Mouse (Mus musculus) mature B cell (primary cell): ENCODE measurements around the gene Gamt.

Source experiments
- in situ Hi-C: fragments of 300-500 bp; cut with MboI; formaldehyde crosslinking; loops from 2 replicates; pipeline ENCODE4 v1.14.3; 2019

Gene Gamt

DNA sequence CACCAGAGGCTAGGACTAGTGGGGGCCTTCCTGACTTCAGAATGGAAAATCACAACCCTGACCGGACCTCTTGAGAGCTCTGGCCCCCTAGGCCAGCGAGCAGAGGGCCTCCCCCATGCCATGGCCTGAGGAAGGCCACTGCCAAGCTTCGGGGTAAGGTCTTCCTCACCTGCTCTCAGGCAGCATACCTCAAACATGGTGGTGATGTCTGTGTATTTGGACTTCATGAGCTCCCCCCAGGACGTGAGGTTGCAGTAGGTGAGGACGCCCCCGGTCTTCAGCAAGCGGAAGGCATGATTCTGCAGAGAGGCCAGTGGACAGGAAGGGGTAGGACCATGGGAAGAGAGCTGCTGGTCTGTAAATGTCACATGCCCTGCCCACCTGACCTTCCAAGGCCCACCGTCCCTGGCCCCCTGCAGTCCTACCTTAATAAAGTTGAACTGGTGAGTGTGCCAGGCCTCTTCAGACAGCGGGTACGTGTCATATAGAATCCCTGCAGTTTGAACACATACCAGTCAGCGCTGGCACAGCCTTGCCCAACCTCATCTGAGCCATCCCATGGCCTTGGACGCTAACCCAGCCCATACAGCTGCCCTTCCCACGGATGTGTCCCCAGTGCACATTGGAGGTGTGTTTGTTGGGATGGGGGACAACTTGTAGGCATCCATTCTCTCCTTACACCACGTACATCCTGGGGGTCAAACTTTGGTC, 1.9 kb downstream of the Gamt start:
- in situ Hi-C loops, result no loop called here

DNA sequence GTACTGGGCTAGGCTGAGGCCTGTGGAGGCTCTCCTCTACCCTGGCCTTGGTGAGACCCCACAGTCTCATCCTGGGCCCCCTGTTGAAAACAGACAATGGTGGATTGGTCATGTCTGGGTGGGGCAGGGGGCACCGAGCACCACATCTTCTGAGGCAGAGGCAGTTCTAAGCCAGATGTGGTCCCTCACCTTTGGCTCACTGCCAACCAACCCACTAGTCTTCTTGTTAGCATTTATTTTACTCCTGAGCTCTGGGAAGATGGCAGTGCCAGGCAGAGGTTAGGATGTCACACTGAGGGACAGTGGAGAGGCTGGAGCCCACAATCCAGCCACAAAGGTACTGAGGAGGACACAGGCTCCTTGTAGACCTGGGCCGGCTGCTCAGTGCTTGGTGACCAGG, 2.9 kb downstream of the Gamt start:
- in situ Hi-C loops, result no loop called here

- in situ Hi-C loops, result no loop called here
Observed at GRCm38 (mm10) chr10:80255881-80256535, 4.8 kb downstream of the Gamt start.

- in situ Hi-C loops, result no loop called here
Observed at GRCm38 (mm10) chr10:80254331-80255297, 6.2 kb downstream of the Gamt start.

- in situ Hi-C loops, result no loop called here
Observed at GRCm38 (mm10) chr10:80253551-80253950, 7.3 kb downstream of the Gamt start.

DNA sequence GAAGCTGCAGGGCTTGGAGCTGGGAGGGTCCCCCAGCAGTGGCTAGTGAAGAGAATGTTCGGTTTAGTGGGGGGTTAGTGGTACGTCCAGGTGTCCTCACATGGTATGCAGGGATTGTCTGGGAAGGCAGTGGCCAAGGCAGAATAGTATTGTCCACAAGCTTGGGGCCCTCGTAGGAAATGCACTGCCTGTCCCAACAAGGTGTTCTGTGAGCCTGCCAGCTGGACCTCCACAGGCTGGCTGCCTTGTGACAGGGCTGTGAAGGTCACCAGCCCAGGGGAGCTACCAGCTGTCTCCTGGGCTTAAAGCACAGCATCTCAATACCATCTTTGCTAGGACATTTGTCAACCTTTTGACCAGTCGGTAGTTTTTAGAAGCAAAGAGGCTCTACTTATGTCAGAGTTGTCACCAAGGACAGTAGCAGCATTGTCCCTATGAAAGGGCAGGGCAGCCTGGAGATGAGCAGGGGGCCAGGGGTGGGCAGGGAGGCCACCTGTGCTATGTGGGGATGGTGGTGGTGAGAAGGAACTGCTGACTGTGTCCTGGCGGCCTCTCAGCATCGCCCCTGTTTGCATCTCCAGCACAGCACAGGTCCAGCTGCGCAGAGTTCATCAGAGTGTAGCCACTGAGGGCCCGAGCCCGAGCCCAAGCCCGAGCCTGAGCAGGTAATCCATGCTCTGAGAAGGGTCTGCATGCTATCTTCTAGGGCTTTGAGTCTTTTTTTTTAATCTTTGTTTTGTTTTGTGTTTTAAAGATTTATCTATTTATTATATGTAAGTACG, 8.1 kb downstream of the Gamt start:
- in situ Hi-C loops, result no loop called here

GRCm38 (mm10) chr10:80252011-80252410, 8.8 kb downstream of the Gamt start:
- in situ Hi-C loops, result no loop called here

DNA sequence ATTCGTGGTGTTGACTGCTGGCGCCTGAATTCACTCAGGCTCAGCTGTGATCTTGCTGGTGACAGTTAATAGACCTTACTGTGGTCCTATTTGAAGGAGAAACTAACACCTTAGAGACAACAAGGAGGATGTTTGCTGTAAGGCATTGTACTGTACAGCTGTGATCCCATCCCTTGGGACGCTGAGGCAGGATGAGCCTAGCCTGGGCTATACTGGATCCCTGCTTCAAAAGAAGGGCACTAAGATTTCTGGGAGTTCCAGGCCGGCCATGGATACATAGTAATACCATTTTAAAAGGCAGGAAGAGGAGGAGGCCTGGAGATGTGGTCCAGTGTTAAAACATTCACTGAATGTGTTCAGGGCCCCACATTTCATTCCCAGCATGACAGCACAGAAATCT, 10.2 kb downstream of the Gamt start:
- in situ Hi-C loops, result no loop called here

DNA sequence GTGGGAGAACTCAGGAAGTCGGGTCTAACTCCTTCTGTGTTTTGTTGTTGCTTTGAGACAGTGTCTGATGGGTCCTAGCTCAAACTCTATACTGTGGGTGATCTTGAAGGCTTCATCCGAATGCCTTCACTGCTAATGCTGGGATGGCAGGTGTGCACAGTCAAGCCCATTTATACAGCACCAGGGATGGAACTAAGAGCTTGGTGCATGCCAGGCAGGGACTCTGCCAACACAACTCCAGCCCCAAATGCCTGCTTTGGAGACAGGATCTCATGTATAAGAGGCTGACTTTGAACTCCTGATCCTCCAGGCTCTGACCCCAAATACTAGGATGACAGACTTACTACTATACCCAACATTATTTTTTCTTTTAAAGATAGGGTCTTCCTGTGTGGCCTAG, 10.8 kb downstream of the Gamt start:
- in situ Hi-C loops, result no loop called here

GRCm38 (mm10) chr10:80248971-80249640, 11.7 kb downstream of the Gamt start, which contains the start of gene Ndufs7:
TSS of gene Ndufs7 (plus strand) at chr10:80249121.
- in situ Hi-C loops, result loop anchor here (5.0 kb wide), 1 partner anchor 72 kb away; the partner anchor contains the start of gene Efna2

GRCm38 (mm10) chr10:80248437-80248836, 12.4 kb downstream of the Gamt start:
- in situ Hi-C loops, result loop anchor here (5.0 kb wide), 1 partner anchor 71 kb away; the partner anchor contains the start of gene Efna2

DNA sequence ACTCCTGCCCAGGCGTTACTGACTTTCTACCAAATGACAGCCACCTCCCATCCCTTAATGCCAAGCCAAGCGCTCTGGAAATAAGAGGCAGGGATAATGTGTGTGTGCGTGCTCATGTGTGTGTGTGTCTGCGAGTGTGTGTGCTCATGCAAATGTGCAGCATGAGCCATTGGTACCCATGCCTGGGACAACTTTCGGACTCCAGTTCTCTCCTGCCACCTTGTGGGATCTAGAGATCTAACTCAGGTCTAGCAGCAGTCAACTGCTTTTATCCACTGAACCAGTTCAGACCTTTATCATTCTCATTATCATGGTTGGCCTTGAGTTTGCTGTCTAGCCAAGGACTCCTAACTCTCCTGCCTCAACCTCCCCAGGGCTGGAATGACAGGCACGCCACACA, 13.0 kb downstream of the Gamt start:
- in situ Hi-C loops, result loop anchor here (5.0 kb wide), 1 partner anchor 71 kb away; the partner anchor contains the start of gene Efna2

DNA sequence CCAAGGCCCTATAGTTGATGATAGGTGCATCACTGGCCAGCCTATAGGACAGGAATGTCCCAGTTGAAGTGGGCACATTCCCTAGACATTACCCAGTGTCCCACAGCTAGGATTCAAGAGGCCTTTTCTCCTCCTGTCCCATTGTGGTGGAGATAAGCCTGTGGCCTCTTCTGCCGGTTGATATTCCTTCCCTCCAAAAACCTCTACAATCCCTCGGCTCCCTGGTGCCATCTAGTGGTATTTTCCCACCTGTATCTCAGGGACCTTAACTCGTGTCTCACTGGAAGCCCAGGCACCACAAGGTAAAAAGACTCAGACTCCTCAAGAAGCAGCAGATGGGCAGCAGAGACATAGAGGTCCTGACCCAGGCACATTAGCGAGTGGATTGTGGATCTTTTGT, 15.2 kb downstream of the Gamt start:
- in situ Hi-C loops, result loop anchor here (5.0 kb wide), 1 partner anchor 68 kb away; the partner anchor contains the start of gene Efna2

DNA sequence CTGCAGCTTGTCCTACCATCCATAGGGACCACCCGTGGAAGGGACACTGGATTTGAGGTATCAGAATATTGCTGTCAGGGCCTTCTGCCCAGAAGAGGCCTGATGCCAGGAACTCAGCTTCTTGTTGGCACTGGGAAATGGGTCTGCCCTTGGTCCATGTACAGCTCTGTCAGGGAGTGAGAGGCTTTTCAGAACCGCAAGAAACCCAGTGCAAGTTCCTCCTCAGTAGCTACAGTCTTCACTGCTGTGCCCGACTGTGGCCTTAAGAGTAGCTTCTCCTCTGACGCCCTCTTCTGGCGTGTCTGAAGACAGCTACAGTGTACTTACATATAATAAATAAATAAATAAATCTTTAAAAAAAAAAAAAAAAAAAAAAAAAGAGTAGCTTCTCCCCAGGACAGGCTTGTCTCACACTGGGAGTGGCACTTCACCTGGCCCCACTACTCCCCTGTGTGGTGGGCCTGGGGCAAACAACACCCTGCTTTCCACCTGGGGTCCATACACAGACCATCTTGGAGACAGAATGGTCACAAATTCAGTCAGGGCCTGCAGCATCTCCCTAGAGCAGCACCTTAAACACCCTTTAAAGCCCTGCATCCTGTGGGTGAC, 15.9 kb downstream of the Gamt start:
- in situ Hi-C loops, result loop anchor here (5.0 kb wide), 1 partner anchor 68 kb away; the partner anchor contains the start of gene Efna2

DNA sequence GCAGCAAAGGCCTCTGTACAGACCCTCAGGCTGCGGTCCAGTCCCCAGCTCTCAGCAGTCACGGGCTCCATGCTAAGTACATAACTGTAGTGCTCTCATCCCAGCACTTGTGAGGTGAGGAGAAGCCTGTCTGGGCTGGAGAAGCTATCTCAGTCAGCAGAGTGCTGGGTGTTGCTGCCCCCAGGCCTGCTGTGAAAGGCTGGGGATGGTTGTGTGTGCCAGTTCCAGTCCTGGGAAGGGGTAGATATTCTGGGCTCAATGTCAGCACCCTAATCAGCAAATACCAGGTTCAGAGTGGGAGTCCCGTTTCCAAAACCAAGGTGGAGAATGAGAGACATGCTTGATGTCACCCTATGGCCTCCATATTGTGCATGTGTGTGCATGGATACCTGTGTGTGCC, 18.2 kb downstream of the Gamt start:
- in situ Hi-C loops, result no loop called here

- in situ Hi-C loops, result no loop called here
Observed at GRCm38 (mm10) chr10:80242088-80242487, 18.7 kb downstream of the Gamt start.

GRCm38 (mm10) chr10:80239791-80240190, 21.0 kb downstream of the Gamt start:
- in situ Hi-C loops, result no loop called here

- in situ Hi-C loops, result no loop called here
Observed at GRCm38 (mm10) chr10:80238306-80238705, 22.5 kb downstream of the Gamt start.

DNA sequence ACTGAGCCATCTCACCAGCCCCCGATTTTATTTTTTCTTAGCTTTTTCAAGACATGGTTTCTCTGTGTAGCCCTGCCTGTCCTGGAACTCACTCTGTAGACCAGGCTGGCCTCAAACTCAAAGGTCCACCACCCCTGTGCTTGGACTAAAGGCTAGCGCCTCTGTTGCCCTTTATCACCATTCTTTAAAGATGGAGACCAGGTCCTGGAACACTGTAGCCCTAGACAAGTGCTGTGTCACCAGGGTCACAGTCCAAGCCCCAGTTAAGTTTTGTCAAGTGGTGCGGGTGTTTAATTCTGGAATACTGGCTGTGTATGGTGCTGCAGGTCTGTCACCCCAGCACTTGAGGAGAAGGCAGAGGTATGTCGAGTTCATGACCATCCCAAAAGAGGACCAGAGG, 23.8 kb downstream of the Gamt start:
- in situ Hi-C loops, result no loop called here

DNA sequence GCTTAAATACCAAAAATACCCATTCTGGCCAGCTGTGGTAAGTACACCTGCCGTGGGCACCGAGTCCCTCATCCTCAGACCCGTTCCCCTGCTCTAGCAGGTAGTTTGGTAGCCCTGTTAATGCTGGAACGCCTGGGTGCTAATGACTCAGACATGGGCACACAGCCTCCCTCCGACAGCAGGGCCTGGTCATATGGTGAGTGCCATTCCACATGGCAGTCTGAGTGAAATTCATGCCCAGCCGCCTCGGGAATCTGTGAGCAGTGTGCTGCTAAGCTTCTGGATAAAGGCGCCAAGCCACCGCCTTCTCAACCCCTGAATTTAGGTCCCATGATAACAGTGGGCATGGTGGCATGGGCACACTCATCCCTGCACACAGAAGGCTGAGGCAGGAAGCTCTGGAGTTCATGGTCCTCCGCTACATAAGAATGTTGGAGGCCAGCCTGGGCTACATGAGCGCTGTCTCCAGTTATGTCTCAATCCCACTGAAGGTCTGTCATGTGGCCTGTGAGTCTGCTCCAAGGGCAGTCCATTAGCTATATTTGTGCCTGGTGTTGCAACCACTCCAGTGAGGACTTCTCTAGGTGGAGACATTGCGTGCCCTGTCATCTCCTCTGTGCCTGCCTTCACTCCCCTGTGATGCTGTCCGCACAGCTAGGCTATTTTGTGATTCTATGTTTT, 24.5 kb downstream of the Gamt start:
- in situ Hi-C loops, result no loop called here
